Mouse (Mus musculus) layer of hippocampus, adult 9-10 months (tissue): ENCODE results near the gene Il10ra.

Experiments
- DNase-seq: peaks from one replicate; pipeline ENCODE4 v3.0.0; 2022; ENCODE audit warnings: low spot score

Gene Il10ra

DNA sequence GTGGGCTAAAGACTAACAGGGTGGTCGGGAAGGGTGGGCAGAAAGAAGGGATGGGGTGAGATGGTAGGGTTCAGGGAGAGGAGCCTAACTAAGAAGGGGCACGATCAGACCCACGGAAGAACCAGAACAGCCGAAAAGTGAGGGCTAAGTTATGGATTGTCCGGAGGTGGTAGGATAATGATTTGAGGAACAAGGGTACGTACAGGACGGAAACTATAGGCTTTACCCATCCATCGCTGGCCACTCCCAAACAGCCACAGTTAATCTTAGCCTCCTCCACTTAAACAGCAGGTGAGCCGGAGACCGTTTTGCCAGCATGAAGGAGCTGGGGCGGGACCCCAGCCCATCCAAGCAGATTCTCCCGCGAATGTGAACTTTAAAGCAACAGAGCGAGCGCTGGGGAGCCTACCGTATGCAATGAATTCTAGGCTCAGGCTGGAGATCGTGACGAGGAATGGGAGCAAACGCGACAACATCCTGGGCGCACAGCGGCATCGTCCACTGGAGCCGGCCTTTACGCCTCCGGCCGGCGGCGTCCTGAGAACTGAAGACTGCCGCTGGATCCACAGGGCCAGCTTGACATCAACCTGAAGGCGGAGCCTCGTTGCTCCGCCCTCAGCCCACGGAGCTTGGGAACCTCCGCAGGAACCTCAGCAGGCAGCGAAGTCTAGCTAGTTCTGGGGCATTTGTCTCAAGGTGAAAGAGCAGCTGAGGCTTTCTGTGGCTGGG is at the start of gene Il10ra:
TSS of gene Il10ra (minus strand) at position 553 of the 729 bp plus-strand sequence.
- no peak for DNase-seq

DNA sequence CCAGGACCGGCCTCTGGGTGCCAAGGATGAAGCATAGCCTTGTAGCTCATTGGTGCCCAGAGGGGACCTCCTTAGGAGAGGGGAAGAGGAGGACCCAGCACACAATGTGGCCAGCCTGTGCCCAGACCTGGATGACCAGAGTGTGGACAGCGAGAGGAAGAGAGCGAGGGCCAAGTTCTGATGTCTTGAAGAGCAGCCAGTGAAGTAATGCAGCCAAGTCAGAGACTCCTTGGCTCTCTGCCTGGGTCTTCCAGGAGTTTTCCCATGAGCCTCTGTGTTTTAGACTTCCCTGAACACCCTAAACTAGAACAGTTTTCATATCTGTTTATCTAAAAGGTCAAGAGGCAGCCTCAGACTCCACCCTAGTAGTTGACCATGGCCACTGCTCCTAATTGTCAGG is 48.7 kb upstream of the Il10ra start:
- no peak for DNase-seq

DNA sequence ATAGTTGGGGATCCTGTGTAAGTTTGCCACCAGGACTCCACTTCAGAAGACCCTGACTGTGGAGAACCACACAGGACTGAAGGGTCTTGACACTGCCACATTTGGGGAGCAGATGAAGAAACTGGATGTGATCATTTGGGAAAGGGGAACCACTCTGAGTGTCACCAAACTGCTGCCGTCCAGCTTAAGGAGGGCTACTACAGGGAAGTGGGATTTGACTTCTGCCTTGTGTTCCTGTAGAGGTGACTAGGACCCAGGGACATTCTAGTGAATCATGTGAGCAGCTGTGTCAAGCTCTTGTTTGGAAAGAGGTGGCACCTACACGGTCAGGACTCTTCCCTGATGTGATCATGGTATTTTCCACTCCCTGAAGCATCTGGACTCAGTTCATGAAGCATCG is 45.0 kb upstream of the Il10ra start:
- no peak for DNase-seq

DNA sequence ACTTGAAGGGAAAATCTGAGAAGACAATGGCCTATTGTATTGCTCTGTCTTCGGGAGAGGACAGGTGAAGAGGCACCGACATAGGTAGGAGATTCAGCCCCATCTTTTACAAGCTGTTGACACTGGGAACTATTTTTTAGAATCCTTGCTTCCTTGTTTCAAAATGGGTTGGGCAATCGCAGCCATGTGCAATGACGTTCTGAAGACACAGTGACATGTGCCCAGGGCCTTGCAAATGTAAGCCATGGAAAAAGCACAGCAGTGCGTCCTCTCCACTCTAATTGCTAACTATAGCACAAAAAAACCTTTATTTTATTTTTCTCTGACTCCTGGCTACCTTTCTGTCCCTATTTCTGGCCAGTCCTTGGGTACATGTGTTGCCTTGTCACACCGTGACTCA is 42.9 kb upstream of the Il10ra start:
- no peak for DNase-seq

DNA sequence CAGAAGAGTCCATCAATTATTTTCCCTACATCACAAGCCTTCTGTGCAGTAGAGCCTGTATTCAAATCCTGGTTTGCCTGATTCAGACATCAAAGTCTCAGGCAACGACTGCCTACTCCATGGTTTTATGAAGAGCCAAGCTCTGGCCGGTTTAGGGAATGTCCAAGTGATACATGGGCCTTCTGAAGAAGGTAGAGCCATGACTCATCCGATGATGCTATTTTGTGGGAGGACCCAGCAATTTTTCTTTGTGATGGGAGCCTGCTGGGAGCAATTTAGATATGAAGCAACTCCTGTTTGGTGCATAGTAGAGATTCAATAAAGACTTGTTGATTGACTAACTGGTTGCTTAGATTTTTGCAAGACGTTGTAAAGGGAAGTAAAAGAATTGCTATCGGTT is 39.6 kb upstream of the Il10ra start:
- DNase-seq: no peak

GRCm38 (mm10) chr9:45306746-45307410 is 37.9 kb upstream of the Il10ra start:
- DNase-seq: no peak

DNA sequence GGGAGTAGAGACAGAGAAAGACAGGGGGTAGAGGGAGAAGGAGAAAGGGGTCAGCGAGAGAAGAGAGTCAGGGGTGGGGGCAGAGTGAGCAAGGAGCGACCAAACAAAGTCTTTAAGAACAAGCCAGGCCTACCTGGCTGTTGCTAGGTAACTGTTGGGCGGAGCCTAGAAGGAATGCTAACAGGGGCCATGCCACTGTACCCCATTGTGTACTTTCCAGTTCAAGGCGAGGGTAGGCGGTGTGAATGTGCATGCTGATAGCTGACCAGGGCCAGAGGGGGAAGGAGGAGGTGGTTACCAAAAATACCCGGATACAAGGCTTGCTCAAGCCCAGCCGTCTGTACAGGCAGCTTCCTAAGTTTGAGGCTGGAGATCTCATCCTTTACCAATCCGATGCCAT is 32.8 kb upstream of the Il10ra start:
- DNase-seq: no peak

- DNase-seq: peak; percentile 98
Observed at GRCm38 (mm10) chr9:45300422-45301104, 31.6 kb upstream of the Il10ra start.

DNA sequence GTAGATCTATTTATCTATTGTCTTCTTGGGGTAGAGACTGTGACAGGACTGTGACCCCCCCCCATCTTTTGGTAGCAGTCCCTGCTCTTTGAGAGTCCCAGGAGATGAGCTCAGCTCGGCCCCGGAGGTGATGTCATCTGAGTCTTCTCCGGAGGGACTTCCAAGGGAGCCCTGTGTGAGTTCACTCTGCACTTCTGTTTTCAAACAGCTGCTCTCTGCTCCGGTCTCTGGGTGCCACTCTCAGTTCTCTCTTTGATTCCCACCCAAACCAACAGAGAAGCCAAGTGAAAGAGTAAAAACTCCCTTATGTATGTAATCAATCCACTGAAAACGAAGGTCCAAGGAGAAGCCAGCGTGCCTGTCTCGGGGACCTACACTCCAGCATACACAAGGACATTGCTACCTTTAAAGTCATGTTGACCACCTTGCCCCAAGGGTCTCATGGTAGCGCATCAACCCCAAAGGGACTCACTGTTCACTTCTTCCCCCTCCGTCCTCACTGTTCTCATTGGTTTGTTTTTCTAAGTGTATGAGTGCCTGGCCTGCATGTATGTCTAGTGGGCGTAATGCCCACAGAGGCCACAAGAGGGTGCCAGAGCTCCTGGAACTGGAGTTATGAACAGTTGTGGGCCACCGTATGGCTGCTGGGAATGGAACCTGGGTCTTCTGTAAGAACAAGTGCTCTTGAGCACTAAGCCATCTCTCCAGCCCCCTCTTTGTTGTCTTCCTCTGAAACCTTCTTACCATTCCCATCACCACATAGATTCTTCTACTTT is 30.5 kb upstream of the Il10ra start:
- DNase-seq: no peak

DNA sequence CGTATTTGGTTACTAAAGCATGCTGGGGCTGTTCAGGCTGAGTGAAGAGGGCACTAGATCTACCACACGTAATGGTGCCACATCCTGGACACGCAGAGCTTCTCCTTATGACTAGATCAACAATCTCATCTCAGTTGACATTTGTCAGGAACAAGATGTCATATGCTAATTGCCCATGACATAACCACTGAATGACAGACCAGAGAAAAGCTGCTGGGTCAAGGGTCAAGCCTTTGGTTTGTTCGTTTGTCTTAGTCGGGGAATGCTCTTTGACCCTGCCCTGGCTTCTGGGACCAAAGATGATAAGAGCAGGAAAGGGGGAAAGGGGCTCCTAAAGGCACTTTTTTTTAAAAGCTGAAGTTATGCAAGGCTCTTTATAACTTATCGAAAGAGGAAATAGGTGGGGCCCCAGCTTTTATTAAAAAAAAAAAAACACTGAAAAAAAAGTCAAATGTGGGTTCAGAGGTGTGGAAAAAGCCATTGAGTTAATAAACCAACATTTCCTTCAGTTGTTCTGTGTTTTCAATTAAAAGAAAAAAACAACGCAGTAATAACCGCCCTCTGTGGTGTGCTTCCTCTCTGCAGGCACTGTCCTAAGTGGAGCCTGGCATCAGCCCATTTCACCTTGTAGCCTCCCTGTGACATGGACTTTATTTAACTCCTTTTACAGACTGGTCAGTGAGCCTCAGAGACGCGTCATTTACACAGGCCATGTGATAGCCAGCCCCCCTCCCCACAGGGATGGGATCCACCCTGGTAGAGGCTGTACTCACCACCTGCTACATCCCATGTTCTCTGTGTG is 25.5 kb upstream of the Il10ra start:
- no peak for DNase-seq

DNA sequence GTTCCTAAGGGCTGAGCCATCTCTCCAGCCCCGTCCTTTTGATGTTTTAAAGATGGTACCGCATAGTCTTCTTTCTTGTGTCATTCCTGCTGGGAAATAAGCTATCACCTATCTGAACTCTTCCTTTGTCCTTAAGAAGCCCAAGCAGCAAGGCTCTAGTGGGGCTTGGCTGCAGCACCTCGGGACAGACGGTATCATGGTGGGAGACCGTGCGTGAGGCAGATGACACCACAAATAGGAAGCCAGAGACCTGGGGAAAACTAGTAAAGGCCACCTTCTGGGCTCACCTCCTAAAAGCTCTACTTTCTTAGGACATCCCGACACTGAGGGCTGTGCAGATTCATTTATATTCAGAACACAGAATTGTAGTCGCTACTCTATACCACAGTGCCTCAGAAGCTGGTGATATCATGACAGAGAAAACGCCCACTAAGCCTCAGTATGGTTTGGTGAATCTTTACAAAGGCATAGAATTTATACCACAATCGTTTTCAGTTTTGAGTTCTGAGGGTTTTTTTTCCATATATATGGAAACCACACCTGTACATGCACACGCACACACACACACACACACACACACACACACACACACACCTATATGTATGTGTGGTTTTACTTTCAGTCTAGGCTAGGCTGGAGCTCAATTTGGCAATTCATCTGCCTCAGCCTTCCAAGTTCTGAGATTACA is 22.7 kb upstream of the Il10ra start:
- no peak for DNase-seq

DNA sequence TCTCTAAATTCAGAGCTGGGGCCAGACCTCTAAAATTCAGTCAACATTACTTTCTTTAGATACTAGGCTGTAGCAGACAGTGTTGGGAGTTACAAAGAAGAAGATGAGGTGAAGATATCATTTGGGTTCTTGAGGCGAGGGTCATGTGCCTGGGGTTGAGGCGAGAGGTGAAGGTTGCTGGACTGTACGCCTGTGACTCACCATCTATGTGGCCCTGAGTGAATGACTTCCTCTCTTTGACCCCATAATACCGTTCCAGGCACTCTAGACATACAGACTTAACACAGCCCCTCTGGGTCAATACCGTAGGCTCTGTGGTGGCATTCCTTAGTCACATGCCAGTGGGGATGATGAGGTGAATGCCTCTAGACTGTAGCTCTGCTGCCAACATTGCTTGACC is 13.5 kb upstream of the Il10ra start:
- DNase-seq: no peak

DNA sequence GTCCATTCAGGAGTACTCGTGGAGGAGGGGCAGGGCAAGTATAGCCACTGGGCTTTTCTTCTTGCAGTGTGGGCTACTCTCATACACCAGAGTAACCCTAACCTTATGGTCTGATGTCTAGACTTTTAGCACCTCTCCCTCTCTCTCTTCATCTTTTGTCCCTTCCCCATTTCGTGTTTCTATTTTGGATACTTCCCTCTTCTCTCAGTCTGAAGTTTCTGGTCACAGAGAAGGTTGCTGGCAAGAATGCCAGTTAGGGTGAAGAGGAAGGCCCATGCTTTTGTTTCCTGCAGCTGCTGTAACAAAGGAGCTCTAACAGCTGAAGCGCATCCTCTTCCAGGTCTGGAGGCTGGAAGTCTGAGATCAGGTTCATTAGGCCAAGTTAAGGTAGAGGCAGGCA is 11.9 kb upstream of the Il10ra start:
- DNase-seq: no peak

- DNase-seq: no peak
Observed at GRCm38 (mm10) chr9:45280059-45280458, 11.1 kb upstream of the Il10ra start.

DNA sequence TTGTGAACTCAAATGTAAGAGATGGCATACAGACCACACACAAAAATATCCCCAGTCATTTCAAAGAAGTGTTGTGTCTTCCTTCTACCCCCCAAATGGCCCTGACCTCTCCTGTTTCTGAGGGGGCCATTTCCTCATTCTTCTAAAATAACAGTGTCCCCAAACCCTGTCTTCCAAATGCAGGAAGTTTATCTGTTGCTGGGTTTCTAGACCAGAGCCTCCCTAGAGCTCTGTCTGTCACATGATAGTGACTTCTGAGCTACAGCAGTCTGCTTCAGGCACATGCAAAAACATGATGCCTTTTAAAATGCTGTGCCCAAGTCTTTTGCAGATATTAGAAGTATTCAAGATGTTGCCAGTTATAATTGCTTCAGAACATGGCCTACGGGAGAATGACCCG is 5.7 kb upstream of the Il10ra start:
- no peak for DNase-seq

DNA sequence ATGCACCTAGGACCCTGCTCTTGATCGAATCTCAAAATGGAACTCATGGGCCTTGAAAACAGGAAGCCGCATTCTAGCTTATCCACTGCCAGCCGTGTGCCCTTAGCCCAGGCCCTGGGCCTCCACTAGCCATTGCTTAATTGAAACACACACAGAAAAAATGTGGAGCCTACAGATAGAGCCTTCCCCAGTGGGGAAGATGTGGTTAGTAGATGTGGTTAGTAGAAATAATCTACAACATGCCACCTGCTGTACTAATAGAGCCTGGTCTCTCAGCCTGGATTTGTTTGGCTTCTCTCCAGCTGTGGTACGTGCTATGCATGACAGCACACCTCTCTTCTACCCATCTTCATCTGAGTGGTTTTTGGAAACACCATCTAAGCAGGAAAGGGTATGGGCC is 5.3 kb upstream of the Il10ra start:
- DNase-seq: no peak

DNA sequence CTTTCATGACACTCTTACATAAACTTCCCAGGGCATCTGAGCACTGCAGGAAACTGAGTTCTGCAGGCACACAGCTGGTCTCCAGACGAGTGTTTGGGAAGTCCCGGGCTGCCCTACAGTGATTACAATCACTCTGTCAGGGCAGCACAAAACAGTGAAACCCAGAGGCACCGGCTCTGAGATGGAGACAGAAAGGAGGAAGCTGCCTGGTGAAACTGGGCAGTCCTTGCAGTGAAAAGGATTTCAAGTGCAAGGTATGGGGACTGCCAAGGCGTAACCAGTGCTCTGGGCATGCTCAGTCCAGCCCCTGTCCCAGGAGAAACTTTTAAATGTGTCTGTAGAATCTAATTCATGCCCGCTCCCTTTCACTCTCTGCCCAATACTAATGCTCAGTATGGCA is 3.3 kb upstream of the Il10ra start:
- DNase-seq: no peak

DNA sequence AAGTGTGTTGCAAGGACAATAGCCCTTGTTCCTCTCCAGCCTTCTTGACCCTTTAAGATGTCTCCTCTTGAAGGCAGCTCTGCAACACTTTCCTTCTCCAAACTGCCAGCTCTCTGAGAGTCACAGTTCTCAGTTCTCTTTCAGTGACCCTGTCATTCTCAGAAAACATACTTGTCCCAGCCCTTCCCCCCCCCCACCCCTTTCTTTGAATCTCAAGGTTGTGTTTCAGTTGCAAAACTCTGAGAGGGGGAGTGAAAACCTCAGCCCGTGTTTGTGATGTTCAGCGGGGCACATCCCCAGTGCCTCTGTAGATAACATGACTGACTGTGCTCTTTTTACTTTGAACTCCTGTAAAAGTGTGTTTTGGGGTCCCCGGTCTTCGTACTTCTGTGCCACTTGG is 870 bp downstream of the Il10ra start:
- DNase-seq: no peak

GRCm38 (mm10) chr9:45267099-45267498 is 1.9 kb downstream of the Il10ra start:
- DNase-seq: no peak

DNA sequence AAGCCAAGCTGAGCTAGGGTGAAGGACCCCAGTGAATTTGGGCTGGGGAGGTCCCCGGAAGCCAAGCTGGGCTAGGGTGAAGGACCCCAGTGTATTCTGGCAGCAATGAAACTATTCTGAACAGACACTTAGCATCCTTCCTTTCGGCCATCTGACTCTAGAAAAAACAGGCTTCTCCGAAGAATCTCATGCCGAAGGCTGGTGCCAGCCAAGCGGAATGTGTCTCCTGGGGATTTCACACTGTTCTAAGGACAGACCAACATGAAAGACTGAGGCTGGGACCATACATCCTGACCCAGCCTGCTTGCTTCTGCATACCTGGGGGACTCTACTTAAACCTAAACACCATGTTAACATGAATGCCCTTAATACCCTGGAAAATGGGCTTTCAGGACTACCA is 7.1 kb downstream of the Il10ra start:
- no peak for DNase-seq

DNA sequence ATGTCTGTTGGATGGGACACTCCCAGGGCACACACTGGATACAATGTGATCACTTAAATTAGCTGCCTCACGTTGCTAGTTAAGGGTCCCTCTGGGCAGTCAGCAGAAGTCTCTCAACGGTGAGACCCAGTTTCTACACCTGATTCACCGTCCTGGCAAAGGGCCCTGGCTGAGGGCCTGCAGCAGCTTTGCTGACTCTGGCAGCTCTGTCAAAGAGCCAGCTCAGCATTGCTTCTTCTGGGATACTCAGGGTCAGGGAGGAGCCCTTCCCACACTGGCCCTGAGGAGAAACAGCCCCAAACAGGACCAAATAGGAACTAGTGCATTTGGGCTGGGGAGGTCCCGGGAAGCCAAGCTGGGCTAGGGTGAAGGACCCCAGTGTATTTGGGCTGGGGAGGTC is 7.5 kb downstream of the Il10ra start:
- no peak for DNase-seq
